Comparison of ENCODE assay signal across 8 mouse cellular contexts in the genomic region with DNA sequence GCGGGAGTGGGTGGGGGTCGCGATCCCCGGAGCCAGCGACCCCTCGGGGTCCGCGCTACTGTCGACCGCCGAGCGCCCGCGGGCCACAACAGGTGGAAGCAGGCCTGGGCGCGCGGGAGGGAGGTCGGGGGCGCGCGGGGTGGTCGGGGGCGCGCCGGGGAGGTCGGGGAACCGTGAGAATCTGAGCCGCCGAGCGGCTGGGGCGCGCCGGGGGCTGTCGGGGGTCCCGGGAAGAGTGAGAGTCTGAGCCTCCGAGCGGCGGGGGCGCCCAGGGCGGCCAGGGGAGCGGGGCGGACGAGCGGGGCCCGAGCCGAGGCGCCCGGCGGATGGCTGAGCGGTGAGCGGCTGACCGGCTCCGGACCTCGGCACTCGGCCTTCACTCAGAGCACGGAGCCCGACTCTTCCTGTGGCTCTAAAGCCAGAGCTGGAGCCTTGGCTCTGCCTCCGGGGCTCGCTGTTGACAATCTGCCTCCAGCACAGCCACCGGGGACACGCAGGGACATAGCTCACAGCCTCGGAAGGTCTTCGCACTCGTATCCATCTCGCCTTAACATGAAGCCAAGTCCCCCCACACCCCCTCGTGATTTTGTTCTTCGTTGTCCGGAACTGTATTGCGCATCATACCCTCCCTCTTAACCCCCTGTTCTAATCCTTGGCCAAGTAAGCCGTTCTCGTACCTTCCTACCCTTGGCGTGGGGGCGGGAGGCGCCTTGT. TPM values are rescaled to one million over a fixed set of nuclear protein-coding genes. Genes with fewer than 3 reads are reported as not detected.
DNase-seq lines count a peak whose midpoint lies in the region; ATAC-seq and TF ChIP-seq lines count a peak whose summit lies in the region.

No protein-coding gene starts in this region.

- peaks cover 21% of the 10 kb centered on the region for H3K27me3 ChIP-seq in embryonic facial prominence, embryonic 15.5 days
- peaks cover 23% of the 10 kb centered on the region for H3K27me3 ChIP-seq in heart, embryonic 11.5 days (ENCODE audit: control insufficient read depth, insufficient read depth, low read length)
- H3K27me3 ChIP-seq in kidney, embryonic 14.5 days (ENCODE audit: control insufficient read depth, insufficient read depth, low read length): peaks cover 25% of the 10 kb centered on the region
- H3K27me3 ChIP-seq in liver, adult 2 months (ENCODE audit: control insufficient read depth, insufficient read depth, low read length): no peaks in the 10 kb centered on the region
- H3K27me3 ChIP-seq in stomach, embryonic 14.5 days (ENCODE audit: control insufficient read depth, insufficient read depth, low read length): no peaks in the 10 kb centered on the region

- peaks cover 12% of the 10 kb centered on the region; the same call in 1 of the 2 replicates for H3K79me2 ChIP-seq in liver, adult 2 months (ENCODE audit: control insufficient read depth, insufficient read depth, low read length)

- H3K4me3 ChIP-seq in embryonic facial prominence, embryonic 15.5 days (replicated peaks): peak overlapping the region; percentile 73
- H3K4me3 ChIP-seq in heart, embryonic 11.5 days (ENCODE audit: low read depth, low read length): peak overlapping the region; percentile 88
- H3K4me3 ChIP-seq in kidney, embryonic 14.5 days (ENCODE audit: low read length): peak overlapping the region; percentile 82
- peak overlapping the region; percentile 72 for H3K4me3 ChIP-seq in liver, adult 2 months (ENCODE audit: insufficient read depth, low read depth, low read length)
- peak overlapping the region; percentile 63 for H3K4me3 ChIP-seq in stomach, embryonic 14.5 days (ENCODE audit: low read depth, low read length)

- no peaks in the 10 kb centered on the region for H3K9me3 ChIP-seq in embryonic facial prominence, embryonic 15.5 days (replicated peaks)
- no peaks in the 10 kb centered on the region for H3K9me3 ChIP-seq in heart, embryonic 11.5 days (replicated peaks; ENCODE audit: control insufficient read depth, low read length)
- H3K9me3 ChIP-seq in kidney, embryonic 14.5 days (ENCODE audit: control insufficient read depth, low read length): no peaks in the 10 kb centered on the region
- H3K9me3 ChIP-seq in stomach, embryonic 14.5 days (ENCODE audit: control insufficient read depth, low read depth, low read length): no peaks in the 10 kb centered on the region

- no peak for TF ChIP-seq CTCF in liver, adult 2 months (IDR thresholded peaks at IDR 0.05; ENCODE audit: low read depth, low read length)

- DNase-seq in urinary bladder, adult 2 months (ENCODE audit: low spot score): peak; percentile 57
- no peak for DNase-seq in urinary bladder, postnatal 10 days (ENCODE audit: low spot score)
- DNase-seq in liver, adult 2 months (ENCODE audit: extremely low read depth, low read depth, low spot score): peak; percentile 49

- H3K4me1 ChIP-seq in embryonic facial prominence, embryonic 15.5 days: peaks cover 9% of the 10 kb centered on the region; the same call in 1 of the 2 replicates
- H3K4me1 ChIP-seq in heart, embryonic 11.5 days (ENCODE audit: control insufficient read depth, insufficient read depth, low read length): no peaks in the 10 kb centered on the region
- 0 out of 2 replicates have a peak, but pooled peaks cover 3% of the 10 kb centered on the region for H3K4me1 ChIP-seq in kidney, embryonic 14.5 days (ENCODE audit: control insufficient read depth, insufficient read depth, low read length)
- peaks cover 9% of the 10 kb centered on the region for H3K4me1 ChIP-seq in liver, adult 2 months (ENCODE audit: control insufficient read depth, insufficient read depth, low read length)
- no peaks in the 10 kb centered on the region for H3K4me1 ChIP-seq in stomach, embryonic 14.5 days (ENCODE audit: control insufficient read depth, insufficient read depth, low read length)

- under 1% methylated on average over 61 of the region's 74 CpGs for WGBS in embryonic facial prominence, embryonic 15.5 days
- under 1% methylated on average over 49 of the region's 74 CpGs for WGBS in heart, embryonic 11.5 days (ENCODE audit: insufficient replicate concordance)
- WGBS in kidney, embryonic 14.5 days: 1% methylated on average over 64 of the region's 74 CpGs
- WGBS in liver, adult 2 months: under 1% methylated on average over 60 of the region's 74 CpGs
- under 1% methylated on average over 59 of the region's 74 CpGs for WGBS in stomach, embryonic 14.5 days

- no peaks in the 10 kb centered on the region for H3K36me3 ChIP-seq in embryonic facial prominence, embryonic 15.5 days
- H3K36me3 ChIP-seq in heart, embryonic 11.5 days (ENCODE audit: control insufficient read depth, insufficient read depth, low read length): no peaks in the 10 kb centered on the region
- no peaks in the 10 kb centered on the region for H3K36me3 ChIP-seq in kidney, embryonic 14.5 days (ENCODE audit: control insufficient read depth, insufficient read depth, low read length)
- no peaks in the 10 kb centered on the region for H3K36me3 ChIP-seq in liver, adult 2 months (ENCODE audit: control insufficient read depth, insufficient read depth, low read length)
- H3K36me3 ChIP-seq in stomach, embryonic 14.5 days (ENCODE audit: control insufficient read depth, insufficient read depth, low read length): no peaks in the 10 kb centered on the region

- no peak for TF ChIP-seq POLR2A in liver, adult 2 months (IDR thresholded peaks at IDR 0.05; ENCODE audit: extremely low read depth, insufficient read depth, low read length)

- peak overlapping the region; percentile 75 for H3K27ac ChIP-seq in embryonic facial prominence, embryonic 15.5 days (replicated peaks)
- no peak overlapping the region for H3K27ac ChIP-seq in heart, embryonic 11.5 days (ENCODE audit: low read depth, low read length)
- peak overlapping the region; percentile 51; the same call in 1 of the 2 replicates for H3K27ac ChIP-seq in kidney, embryonic 14.5 days (ENCODE audit: low read depth, low read length)
- peak overlapping the region; percentile 32 for H3K27ac ChIP-seq in liver, adult 2 months (replicated peaks; ENCODE audit: insufficient read depth, low read depth, low read length)
- H3K27ac ChIP-seq in stomach, embryonic 14.5 days (ENCODE audit: low read length): peak overlapping the region; percentile 45; the same call in 1 of the 2 replicates

- ATAC-seq in embryonic facial prominence, embryonic 15.5 days (ENCODE audit: insufficient number of reproducible peaks, low FRiP score, low TSS enrichment, low read depth): peak; percentile 68
- ATAC-seq in heart, embryonic 11.5 days (replicated peaks; ENCODE audit: insufficient number of reproducible peaks, low FRiP score, low TSS enrichment): peak; percentile 62
- peak; percentile 77 for ATAC-seq in kidney, embryonic 14.5 days (ENCODE audit: low FRiP score, low TSS enrichment)
- ATAC-seq in monocyte, adult 5-6 weeks (replicated peaks; ENCODE audit: insufficient number of reproducible peaks, low FRiP score, low TSS enrichment, poor library complexity, severe bottlenecking): peak; percentile 33; the same call in 1 of the 2 replicates
- ATAC-seq in stomach, embryonic 14.5 days (ENCODE audit: insufficient number of reproducible peaks, insufficient read depth, low FRiP score, low read depth): peak; percentile 66

- peak overlapping the region; percentile 94 for H3K4me2 ChIP-seq in embryonic facial prominence, embryonic 15.5 days (replicated peaks)
- H3K4me2 ChIP-seq in heart, embryonic 11.5 days: peak overlapping the region; percentile 95
- H3K4me2 ChIP-seq in kidney, embryonic 14.5 days (replicated peaks; ENCODE audit: low read depth, low read length): peak overlapping the region; percentile 96
- peak overlapping the region; percentile 76 for H3K4me2 ChIP-seq in stomach, embryonic 14.5 days (replicated peaks; ENCODE audit: low read depth, low read length)

- peak overlapping the region; percentile 62 for H3K9ac ChIP-seq in embryonic facial prominence, embryonic 15.5 days
- peak overlapping the region; percentile 75 for H3K9ac ChIP-seq in heart, embryonic 11.5 days (ENCODE audit: low read depth, low read length)
- H3K9ac ChIP-seq in kidney, embryonic 14.5 days (ENCODE audit: low read depth, low read length): peak overlapping the region; percentile 81
- peak overlapping the region; percentile 82 for H3K9ac ChIP-seq in liver, adult 2 months (ENCODE audit: low read depth, low read length)
- peak overlapping the region; percentile 57 for H3K9ac ChIP-seq in stomach, embryonic 14.5 days (replicated peaks; ENCODE audit: low read depth, low read length)

RNA-seq across cellular contexts. Expression of a gene that starts 1.0 kb away (rescaled TPM):
- polyA plus RNA-seq in urinary bladder, adult 2 months (2012; rRNA removed): 9.2 and 14.8 TPM in 2 replicates
- polyA plus RNA-seq in embryonic facial prominence, embryonic 15.5 days (2015; fragmentation: Nextera tagmentation; extraction: Ambion mirVana): 17.5 and 18.4 TPM in 2 replicates
- polyA plus RNA-seq in heart, embryonic 11.5 days (2014; fragmentation: Nextera tagmentation; extraction: Ambion mirVana): 2.8 and 3.9 TPM in 2 replicates
- 12.6 and 19.6 TPM in 2 replicates for polyA plus RNA-seq in kidney, embryonic 14.5 days (2014; fragmentation: Nextera tagmentation; extraction: Ambion mirVana)
- 13.7 and 15.6 TPM in 2 replicates for total RNA-seq in liver, adult 2 months (2014; rRNA removed)
- polyA plus RNA-seq in liver, adult 2 months (2012; rRNA removed): 9.5 and 11.1 TPM in 2 replicates
- 1.4 to 3.3 TPM (median 1.6 TPM) in 3 replicates for total RNA-seq in monocyte, adult 5-6 weeks (2017)
- polyA plus RNA-seq in stomach, embryonic 14.5 days (2014; fragmentation: Nextera tagmentation; extraction: Ambion mirVana): 12.0 and 14.4 TPM in 2 replicates
